Comparison of ENCODE assay signal across 9 mouse cellular contexts in genomic region chr5:151104354-151105053, GRCm38 (mm10).
DNase-seq lines count a peak whose midpoint lies in the region; ATAC-seq and TF ChIP-seq lines count a peak whose summit lies in the region.
"Had no signal": no experiment of that assay in that cellular context is flagged by ENCODE, and none has a peak within 500 bp of the region (broad histone marks: within the 10 kb centered on the region; RNA-seq: fewer than 3 reads in every experiment).

No protein-coding gene starts in this region.

- H3K9me3 ChIP-seq in embryonic facial prominence, embryonic 11.5 days (replicated peaks; ENCODE audit: control insufficient read depth, low read length), result no peaks in the 10 kb centered on the region
- H3K9me3 ChIP-seq in embryonic facial prominence, embryonic 10.5 days, result no peaks in the 10 kb centered on the region
- no peaks in the 10 kb centered on the region for H3K9me3 ChIP-seq in midbrain, postnatal 0 days (ENCODE audit: low read length)
- H3K9me3 ChIP-seq: limb, embryonic 10.5 days had no signal

- WGBS in embryonic facial prominence, embryonic 11.5 days, result 69% methylated on average over 9 of the region's 9 CpGs
- 70% methylated on average over 9 of the region's 9 CpGs for WGBS in embryonic facial prominence, embryonic 10.5 days
- WGBS in midbrain, postnatal 0 days, result 50% methylated on average over 9 of the region's 9 CpGs

- no peak overlapping the region for H3K4me3 ChIP-seq in embryonic facial prominence, embryonic 11.5 days (ENCODE audit: low read depth, low read length)
- H3K4me3 ChIP-seq in embryonic facial prominence, embryonic 10.5 days, result no peak overlapping the region
- H3K4me3 ChIP-seq in layer of hippocampus, adult 2 months, result no peak overlapping the region
- H3K4me3 ChIP-seq in midbrain, postnatal 0 days (ENCODE audit: low read depth, low read length), result no peak overlapping the region
- H3K4me3 ChIP-seq: limb, embryonic 10.5 days had no signal

- no peak overlapping the region for H3K4me2 ChIP-seq in embryonic facial prominence, embryonic 11.5 days (ENCODE audit: low read depth, low read length)
- no peak overlapping the region for H3K4me2 ChIP-seq in midbrain, postnatal 0 days (ENCODE audit: low read depth, low read length, poor library complexity, severe bottlenecking)

- H3K27ac ChIP-seq in embryonic facial prominence, embryonic 11.5 days (replicated peaks; ENCODE audit: low read depth, low read length), result no peak overlapping the region
- H3K27ac ChIP-seq in embryonic facial prominence, embryonic 10.5 days (replicated peaks), result no peak overlapping the region
- peak overlapping the region; percentile 1; the same call in 1 of the 2 replicates for H3K27ac ChIP-seq in layer of hippocampus, adult 2 months
- H3K27ac ChIP-seq in midbrain, postnatal 0 days (ENCODE audit: low read depth, low read length), result no peak overlapping the region
- H3K27ac ChIP-seq: limb, embryonic 10.5 days had no signal

- DNase-seq in embryonic facial prominence, embryonic 11.5 days (ENCODE audit: low spot score), result no peak
- DNase-seq in embryonic facial prominence, embryonic 10.5 days (ENCODE audit: low spot score), result no peak
- DNase-seq in layer of hippocampus, adult 2 months (ENCODE audit: low spot score in 2 of 2), result no peak
- DNase-seq in layer of hippocampus, postnatal 36 days, result no peak
- peak; percentile 60 for DNase-seq in kidney, adult 9 months
- DNase-seq in midbrain, postnatal 0 days (ENCODE audit: low spot score), result no peak
- DNase-seq in cerebellum, postnatal 4 days (ENCODE audit: low spot score in 2 of 2), result no peak
- no peak for DNase-seq in ovary, adult 18-20 months (ENCODE audit: low spot score)

- H3K9ac ChIP-seq in embryonic facial prominence, embryonic 11.5 days (replicated peaks; ENCODE audit: low read length), result no peak overlapping the region
- no peak overlapping the region for H3K9ac ChIP-seq in midbrain, postnatal 0 days (replicated peaks; ENCODE audit: low read length, poor library complexity, severe bottlenecking)

- H3K4me1 ChIP-seq in embryonic facial prominence, embryonic 11.5 days (ENCODE audit: control insufficient read depth, insufficient read depth, low read length), result no peaks in the 10 kb centered on the region
- peaks cover 16% of the 10 kb centered on the region for H3K4me1 ChIP-seq in embryonic facial prominence, embryonic 10.5 days
- H3K4me1 ChIP-seq in midbrain, postnatal 0 days (ENCODE audit: insufficient read depth, low read length), result no peaks in the 10 kb centered on the region

- no peaks in the 10 kb centered on the region for H3K36me3 ChIP-seq in embryonic facial prominence, embryonic 11.5 days (replicated peaks; ENCODE audit: control insufficient read depth, insufficient read depth, low read depth, low read length)
- H3K36me3 ChIP-seq in embryonic facial prominence, embryonic 10.5 days (replicated peaks), result no peaks in the 10 kb centered on the region
- H3K36me3 ChIP-seq in midbrain, postnatal 0 days (ENCODE audit: insufficient read depth, low read length), result no peaks in the 10 kb centered on the region
- H3K36me3 ChIP-seq: limb, embryonic 10.5 days had no signal

- no peak for TF ChIP-seq CTCF in layer of hippocampus, adult 2 months (conservative IDR thresholded peaks at IDR 0.05)
- no peak for TF ChIP-seq CTCF in midbrain, postnatal 0 days (IDR thresholded peaks at IDR 0.05)

- 0 out of 2 replicates have a peak, but pooled peaks have one; percentile 55 for ATAC-seq in embryonic facial prominence, embryonic 11.5 days (replicated peaks; ENCODE audit: insufficient number of reproducible peaks, low FRiP score, low TSS enrichment, low read depth)
- ATAC-seq in midbrain, postnatal 0 days (ENCODE audit: low FRiP score), result peak; percentile 49; the same call in 1 of the 2 replicates

- H3K27me3 ChIP-seq in embryonic facial prominence, embryonic 11.5 days (ENCODE audit: control insufficient read depth, insufficient read depth, low read length), result no peaks in the 10 kb centered on the region
- H3K27me3 ChIP-seq in embryonic facial prominence, embryonic 10.5 days (replicated peaks; ENCODE audit: low read depth, poor library complexity, severe bottlenecking), result no peaks in the 10 kb centered on the region
- no peaks in the 10 kb centered on the region for H3K27me3 ChIP-seq in midbrain, postnatal 0 days (ENCODE audit: insufficient read depth, low read length)
